8 mouse cellular contexts compared by ENCODE assay signal in the genomic region with DNA sequence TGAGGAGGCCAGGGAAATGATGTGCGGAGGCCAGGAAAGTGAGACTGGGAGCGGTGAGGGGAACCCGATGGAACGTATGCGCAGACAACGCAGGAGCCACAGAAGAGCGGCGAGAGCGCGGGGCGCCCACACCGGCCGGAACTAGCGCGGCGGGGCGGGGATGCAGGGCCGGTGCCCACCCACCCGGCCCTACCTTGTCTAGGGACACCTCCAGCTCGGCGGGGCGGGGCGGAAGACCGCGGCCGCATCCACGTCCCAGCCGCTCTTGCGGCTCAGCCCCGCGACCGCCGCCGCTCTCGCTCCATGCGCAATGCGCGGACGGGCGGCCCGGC. TPM values are rescaled to one million over a fixed set of nuclear protein-coding genes. Genes with fewer than 3 reads are reported as not detected.
DNase-seq lines count a peak whose midpoint lies in the region; ATAC-seq and TF ChIP-seq lines count a peak whose summit lies in the region.

No protein-coding gene starts in this region.

- no peaks in the 10 kb centered on the region for H3K9me3 ChIP-seq in intestine, embryonic 14.5 days (ENCODE audit: control insufficient read depth, low read length)

- H3K4me1 ChIP-seq in intestine, embryonic 14.5 days (replicated peaks; ENCODE audit: control insufficient read depth, insufficient read depth, low read length), result peaks cover 10% of the 10 kb centered on the region

- H3ac ChIP-seq in myocyte (ENCODE audit: control insufficient read depth, insufficient read length), result peak overlapping the region; percentile 36

- DNase-seq in frontal cortex, postnatal 25 days (ENCODE audit: low spot score in 2 of 2), result no peak
- DNase-seq in spleen, postnatal 36 days (ENCODE audit: low spot score in 2 of 2), result peak; percentile 72 to 74
- no peak for DNase-seq in spleen, adult 18-20 months
- DNase-seq in intestine, embryonic 14.5 days (ENCODE audit: low spot score), result no peak
- DNase-seq in yolk sac, embryonic 10.5 days (ENCODE audit: low spot score), result no peak

- peak; percentile 31 for ATAC-seq in frontal cortex, adult (ENCODE audit: low TSS enrichment)
- peak; percentile 80 for ATAC-seq in intestine, embryonic 14.5 days (replicated peaks; ENCODE audit: low FRiP score, low TSS enrichment, low read depth)
- no peak for ATAC-seq in granulocyte monocyte progenitor cell, adult 5-6 weeks (replicated peaks; ENCODE audit: poor library complexity, severe bottlenecking)

- H3K9ac ChIP-seq in intestine, embryonic 14.5 days (ENCODE audit: low read length), result peak overlapping the region; percentile 63

- 0% methylated on average over 14 of the region's 41 CpGs for WGBS in intestine, embryonic 14.5 days

- no peak for TF ChIP-seq POLR2A in myocyte (IDR thresholded peaks at IDR 0.05; ENCODE audit: insufficient read length, low read depth)

- H3K27ac ChIP-seq in intestine, embryonic 14.5 days (ENCODE audit: low read depth), result peak overlapping the region; percentile 57

- peak overlapping the region; percentile 57 for H3K4me2 ChIP-seq in intestine, embryonic 14.5 days (ENCODE audit: low read length)
- peak overlapping the region; percentile 80 for H3K4me2 ChIP-seq in myocyte (ENCODE audit: low read depth)

- no peaks in the 10 kb centered on the region for H3K36me3 ChIP-seq in intestine, embryonic 14.5 days (ENCODE audit: control insufficient read depth, insufficient read depth, low read length)
- no peaks in the 10 kb centered on the region for H3K36me3 ChIP-seq in myocyte (ENCODE audit: control insufficient read depth, insufficient read depth)

- H3K79me2 ChIP-seq in myocyte (ENCODE audit: control insufficient read depth, insufficient read depth), result peaks cover 49% of the 10 kb centered on the region

- H3K4me3 ChIP-seq in intestine, embryonic 14.5 days (ENCODE audit: low read depth, low read length), result peak overlapping the region; percentile 72
- peak overlapping the region; percentile 66 for H3K4me3 ChIP-seq in myocyte

- peaks cover 33% of the 10 kb centered on the region for H3K27me3 ChIP-seq in intestine, embryonic 14.5 days (replicated peaks; ENCODE audit: control insufficient read depth, insufficient read depth, low read length)
- no peaks in the 10 kb centered on the region for H3K27me3 ChIP-seq in myocyte (ENCODE audit: control insufficient read depth, insufficient read depth, insufficient read length)

TF ChIP-seq in myocyte, 11 proteins besides CTCF, POLR2A, EP300 and RAD21:
- TF ChIP-seq POLR2AphosphoS2 (IDR thresholded peaks at IDR 0.05; ENCODE audit: insufficient read length, low read depth) (no peak), TCF12 (IDR thresholded peaks at IDR 0.05; ENCODE audit: insufficient read depth, poor library complexity, severe bottlenecking) (no peak), MYOG (IDR thresholded peaks at IDR 0.05; ENCODE audit: control insufficient read depth in 1 of 3, insufficient read depth in 1 of 3, insufficient read length in 2 of 3, low read depth in 2 of 3) (no peak), MAX (IDR thresholded peaks at IDR 0.05; ENCODE audit: low read depth) (no peak), MYOD1 (IDR thresholded peaks at IDR 0.05; ENCODE audit: control insufficient read depth in 1 of 3, insufficient read length in 2 of 3, low read depth in 2 of 3) (no peak), TCF3 (IDR thresholded peaks at IDR 0.05; ENCODE audit: insufficient read length, low read depth) (no peak), USF1 (IDR thresholded peaks at IDR 0.05; ENCODE audit: low read depth) (no peak), SRF (IDR thresholded peaks at IDR 0.05; ENCODE audit: control insufficient read depth, insufficient read length, low read depth) (no peak), E2F4 (IDR thresholded peaks at IDR 0.05; ENCODE audit: insufficient read depth) (no peak), CEBPB (IDR thresholded peaks at IDR 0.05; ENCODE audit: insufficient read depth, poor library complexity, severe bottlenecking) (no peak), REST (IDR thresholded peaks at IDR 0.05; ENCODE audit: insufficient read depth, insufficient read length) (no peak)

RNA-seq across cellular contexts. Expression of a gene that starts 1.5 kb away (rescaled TPM):
- 8.4 and 9.5 TPM in 2 replicates for polyA plus RNA-seq in intestine, embryonic 14.5 days (2014; fragmentation: Nextera tagmentation; extraction: Ambion mirVana)
- polyA plus RNA-seq in myocyte (2012; fragmentation: generic; extraction: Trizol), result 13.1 TPM
- total RNA-seq in granulocyte monocyte progenitor cell, adult 5-6 weeks (2014; fragmentation: Nextera tagmentation), result 8.6 and 12.3 TPM in 2 replicates
- 10.6 and 41.3 TPM in 2 replicates for total RNA-seq in granulocyte monocyte progenitor cell, adult 5-6 weeks (2017)

Comparison
In these comparisons a context has a peak if more than half of its experiments do, and no peak if none do; other contexts are left out.
1. DNase-seq: peak in spleen, postnatal 36 days (2 of 2); none in frontal cortex, postnatal 25 days (0 of 2), spleen, adult 18-20 months (0 of 2), intestine, embryonic 14.5 days (single experiment) and yolk sac, embryonic 10.5 days (single experiment).